Comparison of ENCODE assay signal across 13 mouse cellular contexts in genomic region chr11:28610781-28611491, GRCm38 (mm10). TPM values are rescaled to one million over a fixed set of nuclear protein-coding genes. Genes with fewer than 3 reads are reported as not detected.
DNase-seq lines count a peak whose midpoint lies in the region; ATAC-seq and TF ChIP-seq lines count a peak whose summit lies in the region.
"Had no signal": no experiment of that assay in that cellular context is flagged by ENCODE, and none has a peak within 500 bp of the region (broad histone marks: within the 10 kb centered on the region; RNA-seq: fewer than 3 reads in every experiment).

No protein-coding gene starts in this region.

- DNase-seq in forebrain, postnatal 0 days, result peak; percentile 58
- DNase-seq in lung, adult 2 months, result no peak
- DNase-seq in lung, postnatal 4 days, result no peak
- DNase-seq in R1 (ENCODE audit: low read depth, low spot score), result peak; percentile 28
- DNase-seq in gastrocnemius, adult 18-20 months (ENCODE audit: low spot score), result no peak
- DNase-seq: kidney, adult 8-10 months; right cerebral cortex, postnatal 25 days; thymus, adult 18-20 months had no signal

- H3K4me1 ChIP-seq in forebrain, postnatal 0 days (ENCODE audit: insufficient read depth), result no peaks in the 10 kb centered on the region
- no peaks in the 10 kb centered on the region for H3K4me1 ChIP-seq in forebrain, embryonic 16.5 days (replicated peaks; ENCODE audit: control insufficient read depth, insufficient read depth, low read length)
- H3K4me1 ChIP-seq in lung, adult 2 months (ENCODE audit: control insufficient read depth, insufficient read depth, low read length), result no peaks in the 10 kb centered on the region
- H3K4me1 ChIP-seq in midbrain, embryonic 13.5 days (replicated peaks), result no peaks in the 10 kb centered on the region
- H3K4me1 ChIP-seq: embryonic facial prominence, embryonic 13.5 days had no signal

- no peaks in the 10 kb centered on the region for H3K27me3 ChIP-seq in forebrain, postnatal 0 days (ENCODE audit: insufficient read depth, low read length)
- no peaks in the 10 kb centered on the region for H3K27me3 ChIP-seq in forebrain, embryonic 16.5 days (replicated peaks; ENCODE audit: control insufficient read depth, insufficient read depth, low read length)
- no peaks in the 10 kb centered on the region for H3K27me3 ChIP-seq in midbrain, embryonic 13.5 days
- H3K27me3 ChIP-seq: embryonic facial prominence, embryonic 13.5 days had no signal

- ATAC-seq in forebrain, postnatal 0 days, result no peak
- no peak for ATAC-seq in forebrain, embryonic 16.5 days
- ATAC-seq in midbrain, embryonic 13.5 days, result peak; percentile 58; the same call in 1 of the 2 replicates
- no peak for ATAC-seq in erythroblast, adult 5-6 weeks (replicated peaks; ENCODE audit: low FRiP score, poor library complexity, severe bottlenecking)

- peak; percentile 72 for TF ChIP-seq CTCF in forebrain, postnatal 0 days (IDR thresholded peaks at IDR 0.05; ENCODE audit: low read depth)
- TF ChIP-seq CTCF in lung, adult 2 months (IDR thresholded peaks at IDR 0.05; ENCODE audit: insufficient read depth, low read length), result peak; percentile 7; the same call in 1 of the 2 replicates

- no peak overlapping the region for H3K4me3 ChIP-seq in forebrain, postnatal 0 days (ENCODE audit: low read depth, low read length)
- H3K4me3 ChIP-seq in forebrain, embryonic 16.5 days (replicated peaks; ENCODE audit: low read length), result no peak overlapping the region
- no peak overlapping the region for H3K4me3 ChIP-seq in lung, adult 2 months (replicated peaks; ENCODE audit: extremely low read depth, low read depth, low read length)
- H3K4me3 ChIP-seq in midbrain, embryonic 13.5 days (replicated peaks), result no peak overlapping the region
- H3K4me3 ChIP-seq: embryonic facial prominence, embryonic 13.5 days had no signal

- H3K27ac ChIP-seq in forebrain, postnatal 0 days (ENCODE audit: low read depth, low read length), result no peak overlapping the region
- H3K27ac ChIP-seq in forebrain, embryonic 16.5 days (ENCODE audit: low read length), result no peak overlapping the region
- H3K27ac ChIP-seq in midbrain, embryonic 13.5 days, result no peak overlapping the region
- H3K27ac ChIP-seq: embryonic facial prominence, embryonic 13.5 days had no signal

- H3K36me3 ChIP-seq in forebrain, postnatal 0 days (ENCODE audit: insufficient read depth), result no peaks in the 10 kb centered on the region
- no peaks in the 10 kb centered on the region for H3K36me3 ChIP-seq in forebrain, embryonic 16.5 days (ENCODE audit: control insufficient read depth, insufficient read depth)
- H3K36me3 ChIP-seq in midbrain, embryonic 13.5 days, result no peaks in the 10 kb centered on the region
- H3K36me3 ChIP-seq: embryonic facial prominence, embryonic 13.5 days had no signal

- no peak overlapping the region for H3K9ac ChIP-seq in forebrain, postnatal 0 days
- no peak overlapping the region for H3K9ac ChIP-seq in forebrain, embryonic 16.5 days (replicated peaks; ENCODE audit: low read depth, low read length)
- no peak overlapping the region for H3K9ac ChIP-seq in midbrain, embryonic 13.5 days (replicated peaks)
- H3K9ac ChIP-seq: embryonic facial prominence, embryonic 13.5 days had no signal

- no peaks in the 10 kb centered on the region for H3K9me3 ChIP-seq in forebrain, postnatal 0 days (ENCODE audit: low read length)
- no peaks in the 10 kb centered on the region for H3K9me3 ChIP-seq in forebrain, embryonic 16.5 days (ENCODE audit: control insufficient read depth, low read length)
- no peaks in the 10 kb centered on the region for H3K9me3 ChIP-seq in midbrain, embryonic 13.5 days
- H3K9me3 ChIP-seq: embryonic facial prominence, embryonic 13.5 days had no signal

- H3K4me2 ChIP-seq in forebrain, postnatal 0 days (ENCODE audit: low read depth), result no peak overlapping the region
- H3K4me2 ChIP-seq in forebrain, embryonic 16.5 days (ENCODE audit: low read length), result no peak overlapping the region
- no peak overlapping the region for H3K4me2 ChIP-seq in midbrain, embryonic 13.5 days (replicated peaks)
- H3K4me2 ChIP-seq: embryonic facial prominence, embryonic 13.5 days had no signal

- no peak for TF ChIP-seq POLR2A in lung, adult 2 months (IDR thresholded peaks at IDR 0.05; ENCODE audit: borderline replicate concordance, extremely low read depth, low read depth, low read length)

RNA-seq across cellular contexts. Expression of gene Ccdc85a, which starts 26.8 kb away (rescaled TPM):
- total RNA-seq in forebrain, postnatal 0 days (2014; rRNA removed), result 23.5 and 24.0 TPM in 2 replicates
- 27.5 and 43.2 TPM in 2 replicates for polyA plus RNA-seq in forebrain, postnatal 0 days (2015; fragmentation: Nextera tagmentation; extraction: Ambion mirVana)
- 18.0 and 28.7 TPM in 2 replicates for polyA plus RNA-seq in forebrain, embryonic 16.5 days (2015; fragmentation: Nextera tagmentation; extraction: Ambion mirVana)
- 14.6 and 19.8 TPM in 2 replicates for polyA plus RNA-seq in lung, adult 2 months (2012; rRNA removed)
- polyA plus RNA-seq in midbrain, embryonic 13.5 days (2015; fragmentation: Nextera tagmentation; extraction: Ambion mirVana), result 17.9 and 20.6 TPM in 2 replicates
- total RNA-seq in erythroblast, adult 5-6 weeks (2015; ENCODE audit: low replicate concordance), result not detected in 2 replicates
- not detected in 2 replicates for total RNA-seq in erythroblast, adult 5-6 weeks (2017; ENCODE audit: low replicate concordance)
- 10 to 100 TPM in 1 of 2 experiments, 1 to 10 TPM in 1; 5.9 to 10.2 TPM for total RNA-seq in gastrocnemius, adult 18-20 months (2021)
- total RNA-seq: monocyte, adult 5-6 weeks had no signal

Comparison
In these comparisons a context has a peak if more than half of its experiments do, and no peak if none do; other contexts are left out.
1. DNase-seq: peak in forebrain, postnatal 0 days (single experiment) and R1 (single experiment); none in lung, adult 2 months (single experiment), lung, postnatal 4 days (0 of 2) and gastrocnemius, adult 18-20 months (single experiment).